In the genomic region with DNA sequence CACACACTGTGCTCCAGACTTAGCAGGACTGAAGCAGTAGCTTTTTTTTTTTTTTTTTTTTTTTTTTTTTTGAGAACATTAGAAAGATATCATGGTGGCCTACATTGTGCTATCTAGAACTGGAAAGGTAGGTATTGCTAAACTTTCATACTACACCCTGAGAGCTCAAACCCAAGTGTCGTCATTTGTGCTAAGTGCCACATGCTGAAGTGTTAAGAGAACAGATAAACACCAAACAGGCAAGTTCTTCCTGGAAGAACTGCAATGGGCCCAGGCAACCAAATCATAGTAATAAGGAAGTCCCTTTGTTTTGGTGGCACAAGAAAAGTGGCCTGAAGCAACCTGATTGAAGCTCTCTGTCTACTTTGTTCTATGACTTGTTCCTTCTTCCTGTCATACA, we compare ENCODE assay signal across 15 mouse cellular contexts.
"Had no signal": no experiment of that assay in that cellular context is flagged by ENCODE, and none has a peak within 500 bp of the region (broad histone marks: within the 10 kb centered on the region; RNA-seq: fewer than 3 reads in every experiment).

No protein-coding gene starts in this region.

- H3K27me3 ChIP-seq: stomach, embryonic 15.5 days had no signal

- DNase-seq: retina, postnatal 1 day; right cerebral cortex, adult 18-20 months; right cerebral cortex, postnatal 14 days; right cerebral cortex, postnatal 25 days; right cerebral cortex, postnatal 4 days; spleen, adult 18-20 months; thymus, adult 18-20 months; thymus, adult 2 months; thymus, postnatal 14 days; thymus, postnatal 25 days; thymus, postnatal 36 days; thymus, postnatal 4 days had no signal

- H3K4me1 ChIP-seq: stomach, embryonic 15.5 days had no signal

- H3K9me3 ChIP-seq: neural tube, embryonic 15.5 days; stomach, embryonic 15.5 days had no signal

- H3K36me3 ChIP-seq: neural tube, embryonic 15.5 days; stomach, embryonic 15.5 days had no signal

- H3K27ac ChIP-seq: neural tube, embryonic 15.5 days; stomach, embryonic 15.5 days; stomach, postnatal 0 days had no signal

- H3K4me3 ChIP-seq: neural tube, embryonic 15.5 days; stomach, embryonic 15.5 days had no signal

- H3K9ac ChIP-seq: neural tube, embryonic 15.5 days; stomach, embryonic 15.5 days had no signal

- H3K4me2 ChIP-seq: neural tube, embryonic 15.5 days; stomach, embryonic 15.5 days had no signal
